In the genomic region with DNA sequence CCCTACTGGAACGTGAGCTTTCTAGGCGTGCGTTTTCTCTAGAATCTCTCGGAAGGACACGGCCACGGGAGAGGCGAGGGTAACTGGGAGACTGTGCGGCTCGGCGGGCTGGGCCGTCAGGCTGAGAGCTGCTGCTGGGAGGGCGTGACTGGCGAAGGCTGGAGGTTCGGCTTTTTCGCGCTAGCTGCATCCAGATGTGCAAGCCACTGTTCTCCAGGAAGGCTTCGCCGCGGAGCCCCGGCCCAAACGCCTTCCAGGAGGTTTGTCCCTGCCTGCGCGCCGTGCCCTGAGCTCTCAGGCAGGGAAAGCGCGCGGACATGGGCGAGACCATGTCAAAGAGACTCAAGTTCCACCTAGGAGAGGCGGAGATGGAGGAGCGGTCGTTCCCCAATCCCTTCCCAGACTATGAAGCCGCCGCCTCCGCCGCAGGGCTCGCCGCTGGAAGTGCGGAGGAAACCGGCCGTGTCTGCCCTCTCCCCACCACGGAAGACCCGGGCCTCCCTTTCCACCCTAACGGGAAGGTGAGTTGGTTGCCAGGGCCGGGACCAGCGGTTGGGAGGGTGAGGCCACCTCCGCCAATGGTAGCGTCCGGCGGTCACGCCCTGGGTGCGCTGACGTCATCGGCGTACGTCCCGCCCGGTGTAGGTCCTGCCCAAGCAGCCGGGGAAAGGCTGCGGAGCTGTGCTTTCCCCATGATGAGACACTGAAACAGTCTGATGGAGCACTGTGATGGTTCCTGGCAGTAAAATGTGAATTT, we compare ENCODE assay signal across 8 mouse cellular contexts. TPM values are rescaled to one million over a fixed set of nuclear protein-coding genes. Genes with fewer than 3 reads are reported as not detected.
A peak's percentile ranks its signal among the peaks of the same experiment; 100 is the strongest.
DNase-seq lines count a peak whose midpoint lies in the region; ATAC-seq and TF ChIP-seq lines count a peak whose summit lies in the region.

No protein-coding gene starts in this region.

- H3K4me1 ChIP-seq in forebrain, embryonic 10.5 days: peaks cover 19% of the 10 kb centered on the region
- peaks cover 9% of the 10 kb centered on the region; the same call in 1 of the 2 replicates for H3K4me1 ChIP-seq in heart, embryonic 15.5 days (replicated peaks)
- H3K4me1 ChIP-seq in liver, embryonic 14.5 days (replicated peaks; ENCODE audit: control insufficient read depth in 2 of 2, insufficient read depth in 2 of 2, low read length in 1 of 2): peaks cover 10 to 12% of the 10 kb centered on the region in 2 experiments; a peak in 3 of 4 replicates
- no peaks in the 10 kb centered on the region for H3K4me1 ChIP-seq in neural tube, embryonic 11.5 days (ENCODE audit: control insufficient read depth, insufficient read depth, low read length)
- no peaks in the 10 kb centered on the region for H3K4me1 ChIP-seq in stomach, postnatal 0 days (replicated peaks; ENCODE audit: control insufficient read depth, insufficient read depth)

- TF ChIP-seq CTCF in liver, embryonic 14.5 days (IDR thresholded peaks at IDR 0.05; ENCODE audit: low read depth): no peak
- TF ChIP-seq CTCF in stomach, postnatal 0 days (IDR thresholded peaks at IDR 0.05; ENCODE audit: low read depth): no peak

- ATAC-seq in heart, embryonic 15.5 days (replicated peaks; ENCODE audit: insufficient number of reproducible peaks, insufficient read depth, low FRiP score, low read depth): peak; percentile 100
- ATAC-seq in liver, embryonic 14.5 days (ENCODE audit: insufficient read depth): peak; percentile 99
- ATAC-seq in neural tube, embryonic 11.5 days (ENCODE audit: insufficient read depth, low FRiP score, low TSS enrichment): peak; percentile 100
- ATAC-seq in stomach, postnatal 0 days (ENCODE audit: low FRiP score, low TSS enrichment): peak; percentile 100

- peak; percentile 54 for TF ChIP-seq EP300 in liver, embryonic 14.5 days (IDR thresholded peaks at IDR 0.05; ENCODE audit: low read depth)
- TF ChIP-seq EP300 in stomach, postnatal 0 days (optimal IDR thresholded peaks at IDR 0.05): no peak

- H3K9ac ChIP-seq in heart, embryonic 15.5 days: peak overlapping the region; percentile 92
- peak overlapping the region; percentile 72 for H3K9ac ChIP-seq in liver, embryonic 14.5 days (replicated peaks)
- H3K9ac ChIP-seq in neural tube, embryonic 11.5 days (ENCODE audit: low read length): peak overlapping the region; percentile 90
- H3K9ac ChIP-seq in stomach, postnatal 0 days (ENCODE audit: low read length): peak overlapping the region; percentile 84

- H3K27me3 ChIP-seq in forebrain, embryonic 10.5 days (ENCODE audit: poor library complexity, severe bottlenecking): no peaks in the 10 kb centered on the region
- no peaks in the 10 kb centered on the region for H3K27me3 ChIP-seq in heart, embryonic 15.5 days
- H3K27me3 ChIP-seq in liver, embryonic 14.5 days (ENCODE audit: control insufficient read depth, insufficient read depth, low read length): no peaks in the 10 kb centered on the region
- H3K27me3 ChIP-seq in neural tube, embryonic 11.5 days (ENCODE audit: control insufficient read depth, insufficient read depth, low read length): no peaks in the 10 kb centered on the region
- H3K27me3 ChIP-seq in stomach, postnatal 0 days (ENCODE audit: control insufficient read depth, insufficient read depth, low read length): no peaks in the 10 kb centered on the region

- DNase-seq in CD8-positive naive resting alpha-beta T cell, adult 2 months (ENCODE audit: low read depth in 2 of 2, low spot score in 2 of 2): peak; percentile 89 to 91
- DNase-seq in c-Kit-positive CD71-negative TER-119-negative erythroid progenitor cells, embryonic 14.5 days (ENCODE audit: low read depth): peak; percentile 82
- DNase-seq in forebrain, embryonic 10.5 days (ENCODE audit: extremely low spot score, low spot score): peak; percentile 92
- peak; percentile 97 to 98 for DNase-seq in kidney, postnatal 25 days
- DNase-seq in liver, embryonic 14.5 days (ENCODE audit: low read depth in 3 of 3, low spot score in 3 of 3): peak; percentile 88 to 94 (median 90)
- DNase-seq in neural tube, embryonic 11.5 days (ENCODE audit: low spot score): peak; percentile 95
- DNase-seq in stomach, postnatal 0 days (ENCODE audit: low spot score): peak; percentile 96

- peak overlapping the region; percentile 76 for H3K4me3 ChIP-seq in forebrain, embryonic 10.5 days
- H3K4me3 ChIP-seq in heart, embryonic 15.5 days: peak overlapping the region; percentile 82
- H3K4me3 ChIP-seq in liver, embryonic 14.5 days (ENCODE audit: insufficient read depth in 1 of 2, low read depth in 2 of 2, low read length in 2 of 2): peak overlapping the region; percentile 64 to 80
- peak overlapping the region; percentile 66 for H3K4me3 ChIP-seq in neural tube, embryonic 11.5 days (ENCODE audit: low read depth, low read length)
- peak overlapping the region; percentile 74 for H3K4me3 ChIP-seq in stomach, postnatal 0 days (ENCODE audit: low read depth, low read length)

- under 1% methylated on average over 53 of the region's 59 CpGs for WGBS in forebrain, embryonic 10.5 days
- WGBS in heart, embryonic 15.5 days: under 1% methylated on average over 59 of the region's 59 CpGs
- under 1% methylated on average over 59 of the region's 59 CpGs for WGBS in liver, embryonic 14.5 days (ENCODE audit: insufficient replicate concordance)
- WGBS in neural tube, embryonic 11.5 days: under 1% methylated on average over 59 of the region's 59 CpGs
- WGBS in stomach, postnatal 0 days: 0% methylated on average over 55 of the region's 59 CpGs

- H3K27ac ChIP-seq in forebrain, embryonic 10.5 days: peak overlapping the region; percentile 99
- H3K27ac ChIP-seq in heart, embryonic 15.5 days: peak overlapping the region; percentile 98
- peak overlapping the region; percentile 78 for H3K27ac ChIP-seq in liver, embryonic 14.5 days
- peak overlapping the region; percentile 95 for H3K27ac ChIP-seq in neural tube, embryonic 11.5 days (ENCODE audit: low read depth, low read length)
- peak overlapping the region; percentile 95 for H3K27ac ChIP-seq in stomach, postnatal 0 days (replicated peaks)

- no peaks in the 10 kb centered on the region for H3K9me3 ChIP-seq in forebrain, embryonic 10.5 days
- H3K9me3 ChIP-seq in heart, embryonic 15.5 days (replicated peaks): no peaks in the 10 kb centered on the region
- H3K9me3 ChIP-seq in liver, embryonic 14.5 days (ENCODE audit: control insufficient read depth, low read length): no peaks in the 10 kb centered on the region
- H3K9me3 ChIP-seq in neural tube, embryonic 11.5 days (ENCODE audit: control insufficient read depth, low read length): no peaks in the 10 kb centered on the region
- H3K9me3 ChIP-seq in stomach, postnatal 0 days (ENCODE audit: control insufficient read depth, low read length): no peaks in the 10 kb centered on the region

- H3K4me2 ChIP-seq in heart, embryonic 15.5 days: peak overlapping the region; percentile 86
- peak overlapping the region; percentile 92 for H3K4me2 ChIP-seq in liver, embryonic 14.5 days (ENCODE audit: low read depth)
- H3K4me2 ChIP-seq in neural tube, embryonic 11.5 days (ENCODE audit: low read depth): peak overlapping the region; percentile 69
- H3K4me2 ChIP-seq in stomach, postnatal 0 days (replicated peaks; ENCODE audit: low read depth): peak overlapping the region; percentile 57

- H3K36me3 ChIP-seq in forebrain, embryonic 10.5 days (replicated peaks): no peaks in the 10 kb centered on the region
- no peaks in the 10 kb centered on the region for H3K36me3 ChIP-seq in heart, embryonic 15.5 days
- H3K36me3 ChIP-seq in liver, embryonic 14.5 days (replicated peaks; ENCODE audit: control insufficient read depth, insufficient read depth, low read depth): no peaks in the 10 kb centered on the region
- H3K36me3 ChIP-seq in neural tube, embryonic 11.5 days (ENCODE audit: control insufficient read depth, insufficient read depth, low read length): no peaks in the 10 kb centered on the region
- no peaks in the 10 kb centered on the region for H3K36me3 ChIP-seq in stomach, postnatal 0 days (ENCODE audit: control insufficient read depth, insufficient read depth, low read length)

RNA-seq across cellular contexts. Expression of gene Lancl2, which starts 0.6 kb away (rescaled TPM):
- 40.8 and 46.4 TPM in 2 replicates for polyA plus RNA-seq in forebrain, embryonic 10.5 days (2016; fragmentation: Nextera tagmentation; extraction: Ambion mirVana)
- 15.8 and 18.9 TPM in 2 replicates for polyA plus RNA-seq in heart, embryonic 15.5 days (2015; fragmentation: Nextera tagmentation; extraction: Ambion mirVana)
- polyA plus RNA-seq in liver, embryonic 14.5 days (2012; rRNA removed): 4.9 and 7.1 TPM in 2 replicates
- 13.5 and 14.6 TPM in 2 replicates for polyA plus RNA-seq in liver, embryonic 14.5 days (2014; fragmentation: Nextera tagmentation; extraction: Ambion mirVana)
- polyA plus RNA-seq in neural tube, embryonic 11.5 days (2014; fragmentation: Nextera tagmentation; extraction: Ambion mirVana): 48.9 and 52.8 TPM in 2 replicates
- 9.6 and 9.8 TPM in 2 replicates for polyA plus RNA-seq in stomach, postnatal 0 days (2015; fragmentation: Nextera tagmentation; extraction: Ambion mirVana)

RNA-seq across cellular contexts. Expression of gene Pyurf, which starts 11.0 kb away (rescaled TPM):
- polyA plus RNA-seq in forebrain, embryonic 10.5 days (2016; fragmentation: Nextera tagmentation; extraction: Ambion mirVana): 18.6 and 19.0 TPM in 2 replicates
- 24.8 and 25.9 TPM in 2 replicates for polyA plus RNA-seq in heart, embryonic 15.5 days (2015; fragmentation: Nextera tagmentation; extraction: Ambion mirVana)
- 3.5 and 4.7 TPM in 2 replicates for polyA plus RNA-seq in liver, embryonic 14.5 days (2012; rRNA removed)
- 6.9 and 7.6 TPM in 2 replicates for polyA plus RNA-seq in liver, embryonic 14.5 days (2014; fragmentation: Nextera tagmentation; extraction: Ambion mirVana)
- 21.0 and 21.8 TPM in 2 replicates for polyA plus RNA-seq in neural tube, embryonic 11.5 days (2014; fragmentation: Nextera tagmentation; extraction: Ambion mirVana)
- 16.2 and 16.3 TPM in 2 replicates for polyA plus RNA-seq in stomach, postnatal 0 days (2015; fragmentation: Nextera tagmentation; extraction: Ambion mirVana)

Comparison
In these comparisons a context has a peak if more than half of its experiments do, and no peak if none do; other contexts are left out.
1. Peak in every context shown above with its lines: DNase-seq, ATAC-seq, H3K4me3 ChIP-seq and H3K27ac ChIP-seq.